Mouse (Mus musculus) heart, adult 18-20 months (tissue): ENCODE measurements at regions not wholly inside any gene's neighbourhood (a gene's known extent, or its start where the extent isn't known, plus 50 kb on each side); places are given as distances from the start of the nearest gene placed in this dataset.

Experiments
- DNase-seq, 2 experiments: peaks; one replicate each; pipeline ENCODE4 v3.0.0; 2021 to 2022; ENCODE audit warnings: mixed read lengths in 1 of 2

- DNase-seq: no peak
Observed at GRCm38 (mm10) chr15:96770786-96771185, 71.3 kb upstream of the Slc38a2 start.

GRCm38 (mm10) chr15:96770299-96770698 is 70.8 kb upstream of the Slc38a2 start:
- DNase-seq: no peak

- peak in 1 of 2 experiments; percentile 68 for DNase-seq
Observed at GRCm38 (mm10) chr15:96769751-96770150, 70.2 kb upstream of the Slc38a2 start.

- DNase-seq: peak; percentile 48 to 71
Observed at GRCm38 (mm10) chr15:96768301-96768993, 68.9 kb upstream of the Slc38a2 start.

- DNase-seq: no peak
Observed at GRCm38 (mm10) chr15:96767188-96767587, 67.7 kb upstream of the Slc38a2 start.

GRCm38 (mm10) chr15:96766238-96766637 is 66.7 kb upstream of the Slc38a2 start:
- DNase-seq: no peak

- DNase-seq: no peak
Observed at GRCm38 (mm10) chr15:96763611-96764010, 64.1 kb upstream of the Slc38a2 start.

GRCm38 (mm10) chr15:96759078-96759995 is 59.8 kb upstream of the Slc38a2 start:
- no peak for DNase-seq

GRCm38 (mm10) chr15:96757446-96758198 is 58.1 kb upstream of the Slc38a2 start:
- DNase-seq: peak in 1 of 2 experiments; percentile 19

GRCm38 (mm10) chr15:96756456-96756855 is 56.9 kb upstream of the Slc38a2 start:
- no peak for DNase-seq

- no peak for DNase-seq
Observed at GRCm38 (mm10) chr15:96755951-96756350, 56.4 kb upstream of the Slc38a2 start.

GRCm38 (mm10) chr15:96755322-96755942 is 55.9 kb upstream of the Slc38a2 start:
- DNase-seq: no peak

- no peak for DNase-seq
Observed at GRCm38 (mm10) chr15:96754079-96754478, 54.5 kb upstream of the Slc38a2 start.

- no peak for DNase-seq
Observed at GRCm38 (mm10) chr15:96752719-96753118, 53.2 kb upstream of the Slc38a2 start.

- DNase-seq: no peak
Observed at GRCm38 (mm10) chr15:96752062-96752358, 52.5 kb upstream of the Slc38a2 start.

GRCm38 (mm10) chr15:96751243-96752061 is 51.9 kb upstream of the Slc38a2 start:
- DNase-seq: peak; percentile 70 to 73

GRCm38 (mm10) chr15:96749534-96750256 is 50.2 kb upstream of the Slc38a2 start:
- peak; percentile 35 to 54 for DNase-seq
